Mouse (Mus musculus): ENCODE measurements around the gene Omp. TPM values are rescaled to one million over a fixed set of nuclear protein-coding genes. Genes with fewer than 3 reads are reported as not detected.

The Omp gene
- total RNA-seq, 2 experiments from 2014 or later, result 1.1 to 1.2 TPM

GRCm38 (mm10) chr7:98103942-98104292 lies 41.4 kb downstream of the Omp start:
- DNase-seq (ENCODE audit: low spot score in 2 of 2), result no peak

GRCm38 (mm10) chr7:98103002-98103941 lies 42.0 kb downstream of the Omp start:
- DNase-seq (ENCODE audit: low spot score in 2 of 2), result peak; percentile 66 to 89

GRCm38 (mm10) chr7:98102488-98102887 lies 42.8 kb downstream of the Omp start:
- DNase-seq (ENCODE audit: low spot score in 2 of 2), result no peak

GRCm38 (mm10) chr7:98097557-98097956 lies 47.7 kb downstream of the Omp start:
- DNase-seq (ENCODE audit: low spot score in 2 of 2), result no peak

- no peak for DNase-seq (ENCODE audit: low spot score in 2 of 2)
Measured at GRCm38 (mm10) chr7:98095852-98096251, 49.5 kb downstream of the Omp start.

Other genes with a start within 250 kb of the Omp start
- not detected for gene Gdpd4, start 225.5 kb downstream of the Omp start, total RNA-seq (2021)
- 10 to 100 TPM; 10.0 to 14.5 TPM for gene Myo7a, start 26.0 kb downstream of the Omp start, total RNA-seq (2021)
- 10 to 100 TPM; 43.4 to 47.4 TPM for gene Capn5, start 32.8 kb upstream of the Omp start, total RNA-seq (2021)
- gene B3gnt6, start 54.0 kb upstream of the Omp start, total RNA-seq (2021), result under 1 TPM; 0.13 to 0.25 TPM
- 10 to 100 TPM; 18.1 to 24.9 TPM for gene Acer3, start 175.7 kb upstream of the Omp start, total RNA-seq (2021)
- gene Tsku, start 215.8 kb upstream of the Omp start, total RNA-seq (2021), result 1 to 10 TPM; 1.1 to 1.6 TPM